Mouse (Mus musculus) cerebellum, adult 2 months (tissue): Measurements from ENCODE around the gene Bcl11b. TPM values are rescaled to one million over a fixed set of nuclear protein-coding genes. Genes with fewer than 3 reads are reported as not detected.

Source experiments
- DNase-seq, 2 experiments: peaks; one replicate each; pipeline ENCODE4 v3.0.0; 2021
- H3K27ac ChIP-seq: fragments of 200-500 bp; 2 replicates; pipeline ENCODE4 v1.5.1; 2012; ENCODE audit warnings: low read length, control low read depth, inconsistent platforms; ENCODE audit not compliant: insufficient read depth
- H3K27me3 ChIP-seq: fragments of 200-500 bp; 2 replicates; pipeline ENCODE4 v1.6.1; 2012; ENCODE audit warnings: inconsistent platforms, mild to moderate bottlenecking, low read length, moderate library complexity; ENCODE audit not compliant: control insufficient read depth, insufficient read depth
- H3K4me1 ChIP-seq: fragments of 200-500 bp; 2 replicates; pipeline ENCODE4 v1.6.1; 2011; ENCODE audit warnings: low read length; ENCODE audit not compliant: control insufficient read depth, insufficient read depth
- H3K4me3 ChIP-seq: fragments of 200-500 bp; replicated peaks from 2 replicates; pipeline ENCODE3; 2011; ENCODE audit warnings: mild to moderate bottlenecking, low read depth, low read length, control low read depth; ENCODE audit not compliant: insufficient read depth
- CTCF ChIP-seq: fragments of 200-500 bp; IDR thresholded peaks from 2 replicates; pipeline ENCODE4 v1.5.1; 2011; ENCODE audit warnings: low read depth, mild to moderate bottlenecking, control low read depth, low read length, moderate library complexity, borderline replicate concordance; ENCODE audit not compliant: insufficient read depth
- POLR2A ChIP-seq: fragments of 200-500 bp; IDR thresholded peaks from 2 replicates; pipeline ENCODE4 v1.6.1; 2011; ENCODE audit warnings: low read length, control low read depth, borderline replicate concordance; ENCODE audit not compliant: insufficient read depth
- WGBS: fragments of 180-500 bp; shearing (Covaris S2); methylation state at CpG from one replicate; pipeline ENCODE4 v1.1.7; 2018; 5-methylcytosine and 5-hydroxymethylcytosine counted together
- polyA plus RNA-seq: library from polyadenylated mRNA; depleted of rRNA; stranded (reverse); fragments of >200 nt; gene quantifications from 2 replicates; pipeline ENCODE4 v1.2.3, GENCODE M21; 2012

Gene Bcl11b
- polyA plus RNA-seq, 1 experiment = 2.5 TPM

- Histone ChIP-seq H3K27ac (no peak overlapping the region), H3K4me1 (no peaks in the 10 kb centered on the region), H3K4me3 (peak overlapping the region; percentile 17), H3K27me3 (peaks cover 21% of the 10 kb centered on the region; the same call in 1 of the 2 replicates)
- 13% methylated on average over 37 of the region's 37 CpGs for WGBS
- no peak for TF ChIP-seq POLR2A
- TF ChIP-seq CTCF = no peak
- DNase-seq = peak in 1 of 2 experiments; percentile 33
Observed at GRCm38 (mm10) chr12:108001652-108002340, 1.6 kb downstream of the Bcl11b start.

GRCm38 (mm10) chr12:108000715-108001080, 2.7 kb downstream of the Bcl11b start:
- Histone ChIP-seq H3K4me3 (no peak overlapping the region), H3K27me3 (peaks cover 18% of the 10 kb centered on the region; the same call in 1 of the 2 replicates), H3K27ac (no peak overlapping the region), H3K4me1 (no peaks in the 10 kb centered on the region)
- no peak for DNase-seq
- WGBS = 59% methylated on average over 2 of the region's 2 CpGs
- TF ChIP-seq POLR2A (no peak), CTCF (no peak)

GRCm38 (mm10) chr12:107999751-108000714, 3.4 kb downstream of the Bcl11b start:
- Histone ChIP-seq H3K27ac (no peak overlapping the region), H3K27me3 (peaks cover 17% of the 10 kb centered on the region; the same call in 1 of the 2 replicates), H3K4me1 (no peaks in the 10 kb centered on the region), H3K4me3 (no peak overlapping the region)
- WGBS = 92% methylated on average over 15 of the region's 15 CpGs
- DNase-seq = no peak
- no peak for TF ChIP-seq CTCF
- no peak for TF ChIP-seq POLR2A

GRCm38 (mm10) chr12:107998746-107999145, 4.7 kb downstream of the Bcl11b start:
- no peak overlapping the region for H3K27ac ChIP-seq
- no peak overlapping the region for H3K4me3 ChIP-seq
- 1% methylated on average over 20 of the region's 20 CpGs for WGBS
- TF ChIP-seq POLR2A (no peak), CTCF (peak; percentile 96)
- peak; percentile 68 to 79 for DNase-seq
- H3K27me3 ChIP-seq = peaks cover 11% of the 10 kb centered on the region; the same call in 1 of the 2 replicates
- H3K4me1 ChIP-seq = no peaks in the 10 kb centered on the region

GRCm38 (mm10) chr12:107997901-107998300, 5.5 kb downstream of the Bcl11b start:
- 91% methylated on average over 11 of the region's 11 CpGs for WGBS
- Histone ChIP-seq H3K4me1 (no peaks in the 10 kb centered on the region), H3K27ac (no peak overlapping the region), H3K4me3 (no peak overlapping the region), H3K27me3 (peaks cover 7% of the 10 kb centered on the region; the same call in 1 of the 2 replicates)
- TF ChIP-seq POLR2A (no peak), CTCF (no peak)
- no peak for DNase-seq

- no peak overlapping the region for H3K4me3 ChIP-seq
- 79% methylated on average over 3 of the region's 3 CpGs for WGBS
- H3K27ac ChIP-seq = no peak overlapping the region
- no peak for DNase-seq
- peaks cover 3% of the 10 kb centered on the region; the same call in 1 of the 2 replicates for H3K27me3 ChIP-seq
- no peaks in the 10 kb centered on the region for H3K4me1 ChIP-seq
- TF ChIP-seq CTCF = no peak
- no peak for TF ChIP-seq POLR2A
Observed at GRCm38 (mm10) chr12:107997241-107997640, 6.2 kb downstream of the Bcl11b start.

- WGBS = 67% methylated on average over 4 of the region's 4 CpGs
- no peak for TF ChIP-seq POLR2A
- Histone ChIP-seq H3K27me3 (peaks cover under 1% of the 10 kb centered on the region; the same call in 1 of the 2 replicates), H3K4me1 (no peaks in the 10 kb centered on the region), H3K27ac (no peak overlapping the region), H3K4me3 (no peak overlapping the region)
- no peak for DNase-seq
Observed at GRCm38 (mm10) chr12:107996773-107997172, 6.6 kb downstream of the Bcl11b start.
